Mouse (Mus musculus): ENCODE data around the gene Srp9. TPM values are rescaled to one million over a fixed set of nuclear protein-coding genes. Genes with fewer than 3 reads are reported as not detected.
A peak's percentile ranks its signal among the peaks of the same experiment; 100 is the strongest.

Gene Srp9
- polyA plus RNA-seq, 1 experiment from 2014 or later = 145 TPM

- no peak overlapping the region for H3K4me3 ChIP-seq (ENCODE audit: low read depth, low read length)
- H3K27me3 ChIP-seq (ENCODE audit: control insufficient read depth, insufficient read depth, low read length) = no peaks in the 10 kb centered on the region
- no peak overlapping the region for H3K4me2 ChIP-seq (replicated peaks; ENCODE audit: low read depth, low read length)
- H3K27ac ChIP-seq (ENCODE audit: low read length) = peak overlapping the region; percentile 74
- 28% methylated on average over 5 of the region's 5 CpGs for WGBS
- ATAC-seq (ENCODE audit: insufficient number of reproducible peaks, insufficient read depth, low FRiP score, low read depth) = peak; percentile 50
- H3K4me1 ChIP-seq (ENCODE audit: control insufficient read depth, insufficient read depth, low read length) = peaks cover 33% of the 10 kb centered on the region
- H3K36me3 ChIP-seq (ENCODE audit: control insufficient read depth, insufficient read depth, low read length) = no peaks in the 10 kb centered on the region
- H3K9me3 ChIP-seq (ENCODE audit: control insufficient read depth, low read depth, low read length) = no peaks in the 10 kb centered on the region
- H3K9ac ChIP-seq (replicated peaks; ENCODE audit: low read depth, low read length) = no peak overlapping the region
Observed at GRCm38 (mm10) chr1:182090298-182090677, 34.2 kb upstream of the Srp9 start.

- H3K27ac ChIP-seq (ENCODE audit: low read length) = peak overlapping the region; percentile 88; the same call in 1 of the 2 replicates
- H3K9ac ChIP-seq (replicated peaks; ENCODE audit: low read depth, low read length) = no peak overlapping the region
- peaks cover 36% of the 10 kb centered on the region for H3K4me1 ChIP-seq (ENCODE audit: control insufficient read depth, insufficient read depth, low read length)
- no peaks in the 10 kb centered on the region for H3K27me3 ChIP-seq (ENCODE audit: control insufficient read depth, insufficient read depth, low read length)
- 29% methylated on average over 7 of the region's 7 CpGs for WGBS
- ATAC-seq (ENCODE audit: insufficient number of reproducible peaks, insufficient read depth, low FRiP score, low read depth) = no peak
- H3K4me2 ChIP-seq (replicated peaks; ENCODE audit: low read depth, low read length) = no peak overlapping the region
- no peak overlapping the region for H3K4me3 ChIP-seq (ENCODE audit: low read depth, low read length)
- H3K9me3 ChIP-seq (ENCODE audit: control insufficient read depth, low read depth, low read length) = no peaks in the 10 kb centered on the region
- no peaks in the 10 kb centered on the region for H3K36me3 ChIP-seq (ENCODE audit: control insufficient read depth, insufficient read depth, low read length)
Observed at GRCm38 (mm10) chr1:182091261-182091660, 33.3 kb upstream of the Srp9 start.

GRCm38 (mm10) chr1:182091746-182092412 lies 32.7 kb upstream of the Srp9 start:
- WGBS = 65% methylated on average over 13 of the region's 13 CpGs
- Histone ChIP-seq H3K4me2 (replicated peaks; ENCODE audit: low read depth, low read length) (peak overlapping the region; percentile 13; the same call in 1 of the 2 replicates), H3K9ac (replicated peaks; ENCODE audit: low read depth, low read length) (no peak overlapping the region), H3K4me3 (ENCODE audit: low read depth, low read length) (no peak overlapping the region), H3K27me3 (ENCODE audit: control insufficient read depth, insufficient read depth, low read length) (no peaks in the 10 kb centered on the region), H3K27ac (ENCODE audit: low read length) (peak overlapping the region; percentile 88), H3K9me3 (ENCODE audit: control insufficient read depth, low read depth, low read length) (no peaks in the 10 kb centered on the region), H3K36me3 (ENCODE audit: control insufficient read depth, insufficient read depth, low read length) (no peaks in the 10 kb centered on the region), H3K4me1 (ENCODE audit: control insufficient read depth, insufficient read depth, low read length) (peaks cover 36% of the 10 kb centered on the region)
- peak; percentile 57; the same call in 1 of the 2 replicates for ATAC-seq (ENCODE audit: insufficient number of reproducible peaks, insufficient read depth, low FRiP score, low read depth)

GRCm38 (mm10) chr1:182092413-182092800 lies 32.1 kb upstream of the Srp9 start:
- Histone ChIP-seq H3K36me3 (ENCODE audit: control insufficient read depth, insufficient read depth, low read length) (no peaks in the 10 kb centered on the region), H3K27ac (ENCODE audit: low read length) (peak overlapping the region; percentile 88), H3K4me2 (replicated peaks; ENCODE audit: low read depth, low read length) (peak overlapping the region; percentile 13; the same call in 1 of the 2 replicates), H3K9me3 (ENCODE audit: control insufficient read depth, low read depth, low read length) (no peaks in the 10 kb centered on the region), H3K4me3 (ENCODE audit: low read depth, low read length) (no peak overlapping the region), H3K27me3 (ENCODE audit: control insufficient read depth, insufficient read depth, low read length) (no peaks in the 10 kb centered on the region), H3K9ac (replicated peaks; ENCODE audit: low read depth, low read length) (no peak overlapping the region), H3K4me1 (ENCODE audit: control insufficient read depth, insufficient read depth, low read length) (peaks cover 36% of the 10 kb centered on the region)
- no peak for ATAC-seq (ENCODE audit: insufficient number of reproducible peaks, insufficient read depth, low FRiP score, low read depth)
- WGBS = 65% methylated on average over 5 of the region's 5 CpGs

- WGBS = 94% methylated on average over 5 of the region's 5 CpGs
Observed at GRCm38 (mm10) chr1:182093407-182093806, 31.1 kb upstream of the Srp9 start.

GRCm38 (mm10) chr1:182094473-182095136 lies 29.9 kb upstream of the Srp9 start:
- no peak overlapping the region for H3K9ac ChIP-seq (replicated peaks; ENCODE audit: low read depth, low read length)
- no peak for ATAC-seq (ENCODE audit: insufficient number of reproducible peaks, insufficient read depth, low FRiP score, low read depth)
- no peak overlapping the region for H3K4me3 ChIP-seq (ENCODE audit: low read depth, low read length)
- no peaks in the 10 kb centered on the region for H3K36me3 ChIP-seq (ENCODE audit: control insufficient read depth, insufficient read depth, low read length)
- H3K9me3 ChIP-seq (ENCODE audit: control insufficient read depth, low read depth, low read length) = no peaks in the 10 kb centered on the region
- H3K27ac ChIP-seq (ENCODE audit: low read length) = peak overlapping the region; percentile 6; the same call in 1 of the 2 replicates
- peaks cover 27% of the 10 kb centered on the region for H3K4me1 ChIP-seq (ENCODE audit: control insufficient read depth, insufficient read depth, low read length)
- peak overlapping the region; percentile 14; the same call in 1 of the 2 replicates for H3K4me2 ChIP-seq (replicated peaks; ENCODE audit: low read depth, low read length)
- H3K27me3 ChIP-seq (ENCODE audit: control insufficient read depth, insufficient read depth, low read length) = no peaks in the 10 kb centered on the region
- WGBS = 39% methylated on average over 15 of the region's 15 CpGs

More at GRCm38 (mm10) chr1:182093407-182093806, 31.1 kb upstream of the Srp9 start:
- no peak for ATAC-seq (ENCODE audit: insufficient number of reproducible peaks, insufficient read depth, low FRiP score, low read depth)
- H3K9ac ChIP-seq (replicated peaks; ENCODE audit: low read depth, low read length) = no peak overlapping the region
- no peak overlapping the region for H3K4me2 ChIP-seq (replicated peaks; ENCODE audit: low read depth, low read length)
- no peaks in the 10 kb centered on the region for H3K36me3 ChIP-seq (ENCODE audit: control insufficient read depth, insufficient read depth, low read length)
- peaks cover 34% of the 10 kb centered on the region for H3K4me1 ChIP-seq (ENCODE audit: control insufficient read depth, insufficient read depth, low read length)
- no peak overlapping the region for H3K4me3 ChIP-seq (ENCODE audit: low read depth, low read length)
- no peaks in the 10 kb centered on the region for H3K9me3 ChIP-seq (ENCODE audit: control insufficient read depth, low read depth, low read length)
- H3K27ac ChIP-seq (ENCODE audit: low read length) = no peak overlapping the region
- H3K27me3 ChIP-seq (ENCODE audit: control insufficient read depth, insufficient read depth, low read length) = no peaks in the 10 kb centered on the region

GRCm38 (mm10) chr1:182095240-182095741 lies 29.2 kb upstream of the Srp9 start:
- peak overlapping the region; percentile 6; the same call in 1 of the 2 replicates for H3K27ac ChIP-seq (ENCODE audit: low read length)
- H3K9me3 ChIP-seq (ENCODE audit: control insufficient read depth, low read depth, low read length) = no peaks in the 10 kb centered on the region
- H3K27me3 ChIP-seq (ENCODE audit: control insufficient read depth, insufficient read depth, low read length) = no peaks in the 10 kb centered on the region
- no peak overlapping the region for H3K9ac ChIP-seq (replicated peaks; ENCODE audit: low read depth, low read length)
- peaks cover 24% of the 10 kb centered on the region for H3K4me1 ChIP-seq (ENCODE audit: control insufficient read depth, insufficient read depth, low read length)
- peak overlapping the region; percentile 14; the same call in 1 of the 2 replicates for H3K4me2 ChIP-seq (replicated peaks; ENCODE audit: low read depth, low read length)
- 18% methylated on average over 10 of the region's 10 CpGs for WGBS
- no peaks in the 10 kb centered on the region for H3K36me3 ChIP-seq (ENCODE audit: control insufficient read depth, insufficient read depth, low read length)
- H3K4me3 ChIP-seq (ENCODE audit: low read depth, low read length) = no peak overlapping the region
- no peak for ATAC-seq (ENCODE audit: insufficient number of reproducible peaks, insufficient read depth, low FRiP score, low read depth)

- WGBS = 70% methylated on average over 5 of the region's 5 CpGs
- no peak for ATAC-seq (ENCODE audit: insufficient number of reproducible peaks, insufficient read depth, low FRiP score, low read depth)
- H3K9ac ChIP-seq (replicated peaks; ENCODE audit: low read depth, low read length) = no peak overlapping the region
Observed at GRCm38 (mm10) chr1:182096707-182097106, 27.8 kb upstream of the Srp9 start.

More at GRCm38 (mm10) chr1:182096707-182097106, 27.8 kb upstream of the Srp9 start:
- peak overlapping the region; percentile 4; the same call in 1 of the 2 replicates for H3K27ac ChIP-seq (ENCODE audit: low read length)
- no peaks in the 10 kb centered on the region for H3K27me3 ChIP-seq (ENCODE audit: control insufficient read depth, insufficient read depth, low read length)
- no peaks in the 10 kb centered on the region for H3K36me3 ChIP-seq (ENCODE audit: control insufficient read depth, insufficient read depth, low read length)
- H3K9me3 ChIP-seq (ENCODE audit: control insufficient read depth, low read depth, low read length) = no peaks in the 10 kb centered on the region
- no peak overlapping the region for H3K4me2 ChIP-seq (replicated peaks; ENCODE audit: low read depth, low read length)
- no peak overlapping the region for H3K4me3 ChIP-seq (ENCODE audit: low read depth, low read length)
- H3K4me1 ChIP-seq (ENCODE audit: control insufficient read depth, insufficient read depth, low read length) = peaks cover 18% of the 10 kb centered on the region
